Mouse (Mus musculus): ENCODE measurements around the gene Inf2. TPM values are rescaled to one million over a fixed set of nuclear protein-coding genes. Genes with fewer than 3 reads are reported as not detected.

Inf2 gene
- polyA plus RNA-seq, 1 experiment = 11.0 TPM

GRCm38 (mm10) chr12:112626455-112626854 is 37.9 kb downstream of the Inf2 start:
- H3K27ac ChIP-seq (ENCODE audit: insufficient read depth, low read depth, low read length) = no peak overlapping the region
- peaks cover 6% of the 10 kb centered on the region for H3K4me1 ChIP-seq (ENCODE audit: control insufficient read depth, insufficient read depth, insufficient read length, low read length)
- no peak overlapping the region for H3K4me3 ChIP-seq (ENCODE audit: low read depth, low read length)
- WGBS = 50% methylated on average over 6 of the region's 6 CpGs
- TF ChIP-seq POLR2A (IDR thresholded peaks at IDR 0.05; ENCODE audit: low read depth, low read length) (no peak), CTCF (IDR thresholded peaks at IDR 0.05; ENCODE audit: extremely low read depth, insufficient read length, insufficient replicate concordance, low read depth, low read length) (no peak)
- H3K27me3 ChIP-seq (ENCODE audit: control insufficient read depth, insufficient read depth, low read length) = no peaks in the 10 kb centered on the region
- no peaks in the 10 kb centered on the region for H3K36me3 ChIP-seq (ENCODE audit: control insufficient read depth, insufficient read depth, low read length)

- H3K4me1 ChIP-seq (ENCODE audit: control insufficient read depth, insufficient read depth, insufficient read length, low read length) = peaks cover 6% of the 10 kb centered on the region
- H3K27me3 ChIP-seq (ENCODE audit: control insufficient read depth, insufficient read depth, low read length) = no peaks in the 10 kb centered on the region
- H3K4me3 ChIP-seq (ENCODE audit: low read depth, low read length) = no peak overlapping the region
- WGBS = 68% methylated on average over 7 of the region's 7 CpGs
- no peaks in the 10 kb centered on the region for H3K36me3 ChIP-seq (ENCODE audit: control insufficient read depth, insufficient read depth, low read length)
- H3K27ac ChIP-seq (ENCODE audit: insufficient read depth, low read depth, low read length) = no peak overlapping the region
- TF ChIP-seq CTCF (IDR thresholded peaks at IDR 0.05; ENCODE audit: extremely low read depth, insufficient read length, insufficient replicate concordance, low read depth, low read length) (peak; percentile 47; the same call in 1 of the 2 replicates), POLR2A (IDR thresholded peaks at IDR 0.05; ENCODE audit: low read depth, low read length) (no peak)
Measured at GRCm38 (mm10) chr12:112627097-112627881, 38.7 kb downstream of the Inf2 start.

GRCm38 (mm10) chr12:112628197-112628596 is 39.6 kb downstream of the Inf2 start:
- 81% methylated on average over 6 of the region's 6 CpGs for WGBS
- no peaks in the 10 kb centered on the region for H3K36me3 ChIP-seq (ENCODE audit: control insufficient read depth, insufficient read depth, low read length)
- TF ChIP-seq CTCF (IDR thresholded peaks at IDR 0.05; ENCODE audit: extremely low read depth, insufficient read length, insufficient replicate concordance, low read depth, low read length) (no peak), POLR2A (IDR thresholded peaks at IDR 0.05; ENCODE audit: low read depth, low read length) (no peak)
- peaks cover 6% of the 10 kb centered on the region for H3K4me1 ChIP-seq (ENCODE audit: control insufficient read depth, insufficient read depth, insufficient read length, low read length)
- no peak overlapping the region for H3K27ac ChIP-seq (ENCODE audit: insufficient read depth, low read depth, low read length)
- H3K4me3 ChIP-seq (ENCODE audit: low read depth, low read length) = no peak overlapping the region
- no peaks in the 10 kb centered on the region for H3K27me3 ChIP-seq (ENCODE audit: control insufficient read depth, insufficient read depth, low read length)

GRCm38 (mm10) chr12:112628928-112629721 is 40.5 kb downstream of the Inf2 start:
- H3K4me3 ChIP-seq (ENCODE audit: low read depth, low read length) = peak overlapping the region; percentile 37
- WGBS = 11% methylated on average over 19 of the region's 19 CpGs
- no peak overlapping the region for H3K27ac ChIP-seq (ENCODE audit: insufficient read depth, low read depth, low read length)

GRCm38 (mm10) chr12:112630029-112630428 is 41.4 kb downstream of the Inf2 start:
- TF ChIP-seq CTCF (IDR thresholded peaks at IDR 0.05; ENCODE audit: extremely low read depth, insufficient read length, insufficient replicate concordance, low read depth, low read length) (no peak), POLR2A (IDR thresholded peaks at IDR 0.05; ENCODE audit: low read depth, low read length) (no peak)
- H3K4me3 ChIP-seq (ENCODE audit: low read depth, low read length) = no peak overlapping the region
- H3K36me3 ChIP-seq (ENCODE audit: control insufficient read depth, insufficient read depth, low read length) = no peaks in the 10 kb centered on the region
- no peak overlapping the region for H3K27ac ChIP-seq (ENCODE audit: insufficient read depth, low read depth, low read length)
- H3K27me3 ChIP-seq (ENCODE audit: control insufficient read depth, insufficient read depth, low read length) = no peaks in the 10 kb centered on the region
- 91% methylated on average over 12 of the region's 12 CpGs for WGBS
- H3K4me1 ChIP-seq (ENCODE audit: control insufficient read depth, insufficient read depth, insufficient read length, low read length) = peaks cover 6% of the 10 kb centered on the region

More at GRCm38 (mm10) chr12:112628928-112629721, 40.5 kb downstream of the Inf2 start:
- TF ChIP-seq CTCF (IDR thresholded peaks at IDR 0.05; ENCODE audit: extremely low read depth, insufficient read length, insufficient replicate concordance, low read depth, low read length) (no peak), POLR2A (IDR thresholded peaks at IDR 0.05; ENCODE audit: low read depth, low read length) (no peak)
- Histone ChIP-seq H3K4me1 (ENCODE audit: control insufficient read depth, insufficient read depth, insufficient read length, low read length) (peaks cover 6% of the 10 kb centered on the region), H3K27me3 (ENCODE audit: control insufficient read depth, insufficient read depth, low read length) (no peaks in the 10 kb centered on the region), H3K36me3 (ENCODE audit: control insufficient read depth, insufficient read depth, low read length) (no peaks in the 10 kb centered on the region)

GRCm38 (mm10) chr12:112630796-112631195 is 42.2 kb downstream of the Inf2 start:
- TF ChIP-seq CTCF (IDR thresholded peaks at IDR 0.05; ENCODE audit: extremely low read depth, insufficient read length, insufficient replicate concordance, low read depth, low read length) (no peak), POLR2A (IDR thresholded peaks at IDR 0.05; ENCODE audit: low read depth, low read length) (no peak)
- H3K4me3 ChIP-seq (ENCODE audit: low read depth, low read length) = no peak overlapping the region
- H3K27ac ChIP-seq (ENCODE audit: insufficient read depth, low read depth, low read length) = no peak overlapping the region
- H3K27me3 ChIP-seq (ENCODE audit: control insufficient read depth, insufficient read depth, low read length) = no peaks in the 10 kb centered on the region
- no peaks in the 10 kb centered on the region for H3K36me3 ChIP-seq (ENCODE audit: control insufficient read depth, insufficient read depth, low read length)
- 70% methylated on average over 5 of the region's 5 CpGs for WGBS
- peaks cover 6% of the 10 kb centered on the region for H3K4me1 ChIP-seq (ENCODE audit: control insufficient read depth, insufficient read depth, insufficient read length, low read length)

DNA sequence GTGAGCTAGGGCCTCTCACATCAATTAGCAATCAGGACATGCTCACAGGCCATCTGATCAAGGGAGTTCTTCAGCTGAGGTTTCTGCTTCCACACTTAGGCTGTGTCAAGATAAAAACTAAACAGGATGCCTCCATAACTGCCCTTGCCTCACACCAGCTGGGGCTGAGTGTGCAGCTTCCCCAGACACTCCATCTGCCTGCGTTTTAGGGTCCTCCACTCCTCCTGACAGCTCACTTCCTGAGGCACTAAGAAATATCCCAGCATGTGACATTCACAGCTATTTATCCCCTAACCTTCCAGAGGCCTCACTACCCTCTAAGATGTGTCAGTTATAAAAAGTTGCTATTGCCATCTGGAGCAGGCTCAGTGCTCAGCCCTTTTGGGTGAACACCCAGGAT is 42.9 kb downstream of the Inf2 start:
- H3K27ac ChIP-seq (ENCODE audit: insufficient read depth, low read depth, low read length) = no peak overlapping the region
- WGBS = 53% methylated on average over 1 of the region's 1 CpGs

More for the DNA sequence above, 42.9 kb downstream of the Inf2 start:
- H3K27me3 ChIP-seq (ENCODE audit: control insufficient read depth, insufficient read depth, low read length) = no peaks in the 10 kb centered on the region
- H3K36me3 ChIP-seq (ENCODE audit: control insufficient read depth, insufficient read depth, low read length) = no peaks in the 10 kb centered on the region
- peaks cover 6% of the 10 kb centered on the region for H3K4me1 ChIP-seq (ENCODE audit: control insufficient read depth, insufficient read depth, insufficient read length, low read length)
- TF ChIP-seq POLR2A (IDR thresholded peaks at IDR 0.05; ENCODE audit: low read depth, low read length) (no peak), CTCF (IDR thresholded peaks at IDR 0.05; ENCODE audit: extremely low read depth, insufficient read length, insufficient replicate concordance, low read depth, low read length) (no peak)
- H3K4me3 ChIP-seq (ENCODE audit: low read depth, low read length) = no peak overlapping the region

Data from small intestine, adult 2 months (tissue).